Mouse (Mus musculus) bone marrow macrophage, adult 2 months (primary cell): ENCODE data around the gene Nid2.

Experiments used
- CTCF ChIP-seq: IDR thresholded peaks from 2 replicates; pipeline ENCODE4 v1.5.1; 2012; ENCODE audit warnings: low read depth, mild to moderate bottlenecking, low read length, moderate library complexity
- POLR2A ChIP-seq: IDR thresholded peaks from 2 replicates; pipeline ENCODE4 v1.6.1; 2012; ENCODE audit warnings: mild to moderate bottlenecking, low read depth, low read length, borderline replicate concordance

GRCm38 (mm10) chr14:19858808-19859776 is 108.0 kb downstream of the Nid2 start:
- no peak for TF ChIP-seq POLR2A
- TF ChIP-seq CTCF, result no peak
